Mouse (Mus musculus) thymus, postnatal 25 days (tissue): ENCODE results near the gene Degs1.

Experiments used
- DNase-seq: peaks from one replicate; pipeline ENCODE4 v3.0.0; 2022

Degs1 gene

GRCm38 (mm10) chr1:182280046-182280445 is 2.6 kb downstream of the Degs1 start:
- DNase-seq: no peak

GRCm38 (mm10) chr1:182279436-182279835 is 3.2 kb downstream of the Degs1 start:
- no peak for DNase-seq

- DNase-seq: no peak
Measured at GRCm38 (mm10) chr1:182275109-182275508, 7.5 kb downstream of the Degs1 start.

GRCm38 (mm10) chr1:182271632-182272031 is 11.0 kb downstream of the Degs1 start:
- DNase-seq: no peak

GRCm38 (mm10) chr1:182271130-182271529 is 11.5 kb downstream of the Degs1 start:
- DNase-seq: no peak

- no peak for DNase-seq
Measured at GRCm38 (mm10) chr1:182268317-182268716, 14.3 kb downstream of the Degs1 start.

GRCm38 (mm10) chr1:182266028-182266525 is 16.5 kb downstream of the Degs1 start:
- no peak for DNase-seq

GRCm38 (mm10) chr1:182256041-182256680 is 26.4 kb downstream of the Degs1 start:
- DNase-seq: no peak

- DNase-seq: peak; percentile 39
Measured at GRCm38 (mm10) chr1:182255031-182255430, 27.6 kb downstream of the Degs1 start.

- peak; percentile 53 for DNase-seq
Measured at GRCm38 (mm10) chr1:182254618-182255017, 28.0 kb downstream of the Degs1 start.

GRCm38 (mm10) chr1:182253756-182254534 is 28.7 kb downstream of the Degs1 start:
- DNase-seq: no peak

GRCm38 (mm10) chr1:182252534-182253171 is 30.0 kb downstream of the Degs1 start:
- no peak for DNase-seq

GRCm38 (mm10) chr1:182250734-182251133 is 31.9 kb downstream of the Degs1 start:
- DNase-seq: no peak

GRCm38 (mm10) chr1:182249298-182249697 is 33.3 kb downstream of the Degs1 start:
- DNase-seq: no peak

GRCm38 (mm10) chr1:182245003-182245402 is 37.6 kb downstream of the Degs1 start:
- no peak for DNase-seq

- no peak for DNase-seq
Measured at GRCm38 (mm10) chr1:182238056-182238703, 44.4 kb downstream of the Degs1 start.

GRCm38 (mm10) chr1:182237386-182237785 is 45.2 kb downstream of the Degs1 start:
- DNase-seq: no peak

- no peak for DNase-seq
Measured at GRCm38 (mm10) chr1:182235174-182235573, 47.4 kb downstream of the Degs1 start.

GRCm38 (mm10) chr1:182229381-182229780 is 53.2 kb downstream of the Degs1 start:
- no peak for DNase-seq

- no peak for DNase-seq
Measured at GRCm38 (mm10) chr1:182227141-182227963, 55.3 kb downstream of the Degs1 start.

GRCm38 (mm10) chr1:182226261-182226660 is 56.3 kb downstream of the Degs1 start:
- DNase-seq: peak; percentile 8
